Mouse (Mus musculus) spleen, adult 2 months (tissue): ENCODE data around the gene Vav2. TPM values are rescaled to one million over a fixed set of nuclear protein-coding genes. Genes with fewer than 3 reads are reported as not detected.
A peak's percentile ranks its signal among the peaks of the same experiment; 100 is the strongest.

ENCODE experiments used
- DNase-seq, 2 experiments: peaks; one replicate each; pipeline versions ENCODE4 v3.0.0 to v3.0.0-alpha.2; 2012 to 2021; ENCODE audit warnings: low spot score in 2 of 2, low read depth in 1 of 2
- H3K27ac ChIP-seq: fragments of 200-500 bp; 2 replicates; pipeline ENCODE4 v1.5.1; 2012; ENCODE audit warnings: low read length, inconsistent platforms; ENCODE audit not compliant: insufficient read depth
- H3K27me3 ChIP-seq: fragments of 200-500 bp; 2 replicates; pipeline ENCODE4 v1.6.1; 2012; ENCODE audit warnings: mild to moderate bottlenecking, moderate library complexity, low read length, inconsistent platforms; ENCODE audit not compliant: control insufficient read depth, insufficient read depth
- H3K36me3 ChIP-seq: fragments of 200-500 bp; 2 replicates; pipeline ENCODE4 v1.6.1; 2012; ENCODE audit warnings: mild to moderate bottlenecking, low read length, inconsistent platforms; ENCODE audit not compliant: control insufficient read depth, insufficient read depth
- H3K4me1 ChIP-seq: fragments of 200-500 bp; 2 replicates; pipeline ENCODE4 v1.6.1; 2011; ENCODE audit warnings: inconsistent platforms; ENCODE audit not compliant: control insufficient read depth, insufficient read depth, insufficient read length
- H3K4me3 ChIP-seq: fragments of 200-500 bp; 2 replicates; pipeline ENCODE4 v1.5.1; 2011; ENCODE audit warnings: mild to moderate bottlenecking, inconsistent platforms; ENCODE audit not compliant: insufficient read depth, insufficient read length; ENCODE audit errors: extremely low read depth
- CTCF ChIP-seq: fragments of 200-500 bp; IDR thresholded peaks from 2 replicates; pipeline ENCODE4 v1.5.1; 2011; ENCODE audit warnings: mild to moderate bottlenecking, inconsistent platforms; ENCODE audit not compliant: insufficient read depth, insufficient read length, insufficient replicate concordance; ENCODE audit errors: extremely low read depth
- POLR2A ChIP-seq: fragments of 200-500 bp; IDR thresholded peaks from 2 replicates; pipeline ENCODE4 v1.6.1; 2011; ENCODE audit warnings: low read depth, low read length, inconsistent platforms
- WGBS: fragments of 180-500 bp; shearing (Covaris S2); methylation state at CpG from one replicate; pipeline ENCODE4 v1.1.7; 2018; 5-methylcytosine and 5-hydroxymethylcytosine counted together
- polyA plus RNA-seq: library from polyadenylated mRNA; depleted of rRNA; stranded (reverse); fragments of >200 nt; gene quantifications from 2 replicates; pipeline ENCODE4 v1.2.3, GENCODE M21; 2012; rRNA removed

Gene Vav2
- 53.8 and 67.1 TPM in 2 replicates for polyA plus RNA-seq

- 1% methylated on average over 58 of the region's 58 CpGs for WGBS
- peak; percentile 57 for TF ChIP-seq POLR2A
- TF ChIP-seq CTCF = no peak
- peaks cover 17% of the 10 kb centered on the region for H3K4me1 ChIP-seq
- DNase-seq = peak; percentile 85 to 96
- H3K27me3 ChIP-seq = peaks cover 2% of the 10 kb centered on the region; the same call in 1 of the 2 replicates
- H3K36me3 ChIP-seq = no peaks in the 10 kb centered on the region
- H3K4me3 ChIP-seq = peak within 1 kb of the TSS; percentile 85
- peak within 1 kb of the TSS; percentile 77 for H3K27ac ChIP-seq
These were observed at the start of gene Vav2 for GRCm38 (mm10) chr2:27426855-27427457. Vav2 (minus strand) TSS chr2:27427033.

GRCm38 (mm10) chr2:27475495-27476302, 48.9 kb upstream of the Vav2 start:
- TF ChIP-seq POLR2A (peak; percentile 74), CTCF (no peak)
- H3K4me1 ChIP-seq = peaks cover 34% of the 10 kb centered on the region; the same call in 1 of the 2 replicates
- no peaks in the 10 kb centered on the region for H3K27me3 ChIP-seq

GRCm38 (mm10) chr2:27474621-27475484, 48.0 kb upstream of the Vav2 start:
- Histone ChIP-seq H3K27ac (peak overlapping the region; percentile 74), H3K27me3 (no peaks in the 10 kb centered on the region), H3K4me3 (peak overlapping the region; percentile 93), H3K4me1 (peaks cover 43% of the 10 kb centered on the region; the same call in 1 of the 2 replicates), H3K36me3 (no peaks in the 10 kb centered on the region)
- no peak for DNase-seq
- no peak for TF ChIP-seq CTCF
- no peak for TF ChIP-seq POLR2A
- WGBS = under 1% methylated on average over 74 of the region's 84 CpGs

More at GRCm38 (mm10) chr2:27475495-27476302, 48.9 kb upstream of the Vav2 start:
- peak; percentile 77 to 89 for DNase-seq
- Histone ChIP-seq H3K27ac (peak overlapping the region; percentile 90), H3K36me3 (no peaks in the 10 kb centered on the region), H3K4me3 (peak overlapping the region; percentile 93)
- WGBS = under 1% methylated on average over 92 of the region's 96 CpGs

- peaks cover 51% of the 10 kb centered on the region; the same call in 1 of the 2 replicates for H3K4me1 ChIP-seq
- no peaks in the 10 kb centered on the region for H3K36me3 ChIP-seq
- 43% methylated on average over 4 of the region's 4 CpGs for WGBS
- H3K4me3 ChIP-seq = peak overlapping the region; percentile 93
- H3K27ac ChIP-seq = no peak overlapping the region
- no peaks in the 10 kb centered on the region for H3K27me3 ChIP-seq
- DNase-seq = no peak
- no peak for TF ChIP-seq POLR2A
- TF ChIP-seq CTCF = no peak
These were observed 47.1 kb upstream of the Vav2 start for GRCm38 (mm10) chr2:27473911-27474310.

GRCm38 (mm10) chr2:27473061-27473765, 46.4 kb upstream of the Vav2 start:
- H3K36me3 ChIP-seq = no peaks in the 10 kb centered on the region
- WGBS = 30% methylated on average over 7 of the region's 7 CpGs
- peaks cover 53% of the 10 kb centered on the region; the same call in 1 of the 2 replicates for H3K4me1 ChIP-seq
- TF ChIP-seq CTCF (no peak), POLR2A (no peak)
- no peaks in the 10 kb centered on the region for H3K27me3 ChIP-seq
- no peak overlapping the region; the same call in 1 of the 2 replicates for H3K27ac ChIP-seq
- H3K4me3 ChIP-seq = no peak overlapping the region
- no peak for DNase-seq

GRCm38 (mm10) chr2:27471170-27471584, 44.3 kb upstream of the Vav2 start:
- TF ChIP-seq POLR2A (no peak), CTCF (no peak)
- Histone ChIP-seq H3K36me3 (no peaks in the 10 kb centered on the region), H3K27me3 (no peaks in the 10 kb centered on the region), H3K27ac (peak overlapping the region; percentile 6; the same call in 1 of the 2 replicates), H3K4me3 (no peak overlapping the region), H3K4me1 (peaks cover 58% of the 10 kb centered on the region; the same call in 1 of the 2 replicates)
- DNase-seq = no peak
